Mouse (Mus musculus): ENCODE measurements at regions not wholly inside any gene's neighbourhood (a gene's known extent, or its start where the extent isn't known, plus 50 kb on each side); places are given as distances from the start of the nearest gene placed in this dataset.

DNA sequence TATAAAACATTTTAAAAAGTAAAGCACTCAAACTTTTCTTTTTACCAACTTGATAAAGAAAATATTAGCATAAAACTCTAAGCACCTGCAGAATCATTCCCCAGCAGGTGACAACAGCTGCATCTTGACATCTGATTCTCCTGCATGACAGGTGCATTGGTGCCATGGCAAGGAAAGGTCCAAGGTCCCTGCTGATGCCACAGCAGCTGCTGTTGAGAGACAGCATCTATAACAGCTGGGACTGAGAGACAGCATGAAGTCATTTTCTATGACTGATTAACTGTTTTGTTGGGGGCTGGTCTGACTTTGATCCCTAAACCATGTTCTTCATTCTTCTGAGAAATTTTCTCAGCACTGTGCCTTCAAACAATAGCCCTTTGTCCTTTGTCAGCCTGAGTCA lies 1086.1 kb upstream of the Pcdh20 start:
- ATAC-seq (ENCODE audit: low FRiP score, low read depth) = no peak
- no peak overlapping the region for H3K4me3 ChIP-seq
- no peaks in the 10 kb centered on the region for H3K27me3 ChIP-seq
- no peak overlapping the region for H3K9ac ChIP-seq
- H3K4me1 ChIP-seq (replicated peaks) = no peaks in the 10 kb centered on the region
- H3K4me2 ChIP-seq = no peak overlapping the region
- no peaks in the 10 kb centered on the region for H3K36me3 ChIP-seq
- H3K9me3 ChIP-seq = no peaks in the 10 kb centered on the region
- H3K27ac ChIP-seq (replicated peaks) = no peak overlapping the region

GRCm38 (mm10) chr14:89556245-89556644 lies 1085.0 kb upstream of the Pcdh20 start:
- H3K9ac ChIP-seq = no peak overlapping the region
- H3K27me3 ChIP-seq = no peaks in the 10 kb centered on the region
- H3K27ac ChIP-seq (replicated peaks) = no peak overlapping the region
- H3K4me3 ChIP-seq = no peak overlapping the region
- WGBS = 50% methylated on average over 2 of the region's 2 CpGs
- ATAC-seq (ENCODE audit: low FRiP score, low read depth) = no peak
- no peak overlapping the region for H3K4me2 ChIP-seq
- H3K9me3 ChIP-seq = no peaks in the 10 kb centered on the region
- no peaks in the 10 kb centered on the region for H3K36me3 ChIP-seq
- H3K4me1 ChIP-seq (replicated peaks) = no peaks in the 10 kb centered on the region

- Histone ChIP-seq H3K27me3 (no peaks in the 10 kb centered on the region), H3K4me3 (no peak overlapping the region), H3K36me3 (no peaks in the 10 kb centered on the region), H3K27ac (replicated peaks) (no peak overlapping the region), H3K4me2 (no peak overlapping the region), H3K9ac (no peak overlapping the region), H3K4me1 (replicated peaks) (no peaks in the 10 kb centered on the region), H3K9me3 (no peaks in the 10 kb centered on the region)
- ATAC-seq (ENCODE audit: low FRiP score, low read depth) = no peak
- 73% methylated on average over 3 of the region's 3 CpGs for WGBS
Measured at GRCm38 (mm10) chr14:89554127-89554526, 1082.9 kb upstream of the Pcdh20 start.
